In the genomic region with DNA sequence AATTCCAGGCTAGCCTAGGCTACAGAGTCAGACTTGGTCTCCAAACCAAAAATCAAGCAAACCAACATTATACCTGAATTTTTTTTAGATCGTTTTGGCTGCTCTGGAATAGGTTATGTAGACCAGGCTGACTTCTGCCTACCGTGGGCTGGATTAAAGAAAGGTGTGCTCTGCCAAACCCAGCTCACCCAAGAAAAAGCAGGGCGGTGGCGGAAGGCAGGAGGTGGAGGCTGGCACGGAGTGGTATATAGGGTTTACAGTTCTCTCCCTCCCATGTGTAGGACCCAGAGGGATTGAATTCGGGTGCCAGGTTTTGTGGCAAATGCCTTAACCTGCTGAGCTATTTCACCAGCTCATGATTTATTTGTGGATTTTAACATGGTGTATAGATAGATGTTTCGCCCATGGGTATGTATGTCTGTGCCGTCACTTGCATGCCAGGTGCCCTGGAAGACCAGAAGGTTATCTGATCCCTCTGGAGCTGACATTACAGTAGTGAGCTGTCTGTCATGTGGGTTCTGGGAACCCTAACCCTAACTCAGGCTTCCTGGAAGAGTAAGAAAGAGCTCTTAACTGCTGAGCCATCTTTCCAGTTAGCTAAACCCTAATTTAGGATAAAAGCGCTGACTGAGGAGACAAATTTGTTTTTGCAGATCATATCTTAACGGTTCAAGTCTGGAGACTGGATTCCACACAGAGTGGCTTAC, we compare ENCODE assay signal across 8 mouse cellular contexts. TPM values are rescaled to one million over a fixed set of nuclear protein-coding genes. Genes with fewer than 3 reads are reported as not detected.
DNase-seq lines count a peak whose midpoint lies in the region; ATAC-seq and TF ChIP-seq lines count a peak whose summit lies in the region.

Gene Exoc7, minus strand, starts transcription at position 215 of the 707 bp plus-strand sequence.

- intact Hi-C loops in left cerebral cortex, adult 2 months (cut with DNase I) = no loop called here

- H3K27ac ChIP-seq in left cerebral cortex, adult 2 months = peak within 1 kb of the TSS; percentile 84
- 0 out of 2 replicates have a peak within 1 kb of the TSS, but pooled peaks have one; percentile 22 for H3K27ac ChIP-seq in intestine, embryonic 14.5 days (ENCODE audit: low read depth)

- peak within 1 kb of the TSS; percentile 71 for H3K4me2 ChIP-seq in intestine, embryonic 14.5 days (ENCODE audit: low read length)

- H3K4me3 ChIP-seq in left cerebral cortex, adult 2 months = peak within 1 kb of the TSS; percentile 94
- H3K4me3 ChIP-seq in intestine, embryonic 14.5 days (ENCODE audit: low read depth, low read length) = peak within 1 kb of the TSS; percentile 64

- no peak for DNase-seq in left cerebral cortex, adult 2 months (ENCODE audit: extremely low spot score in 1 of 2, low spot score in 2 of 2)
- no peak for DNase-seq in left cerebral cortex, adult 11 months (ENCODE audit: low spot score)
- no peak for DNase-seq in adrenal gland, postnatal 25 days
- DNase-seq in gastrocnemius, postnatal 10 days = no peak
- no peak for DNase-seq in intestine, embryonic 14.5 days (ENCODE audit: low spot score)
- DNase-seq in right cerebral cortex, postnatal 4 days = no peak
- DNase-seq in spleen, adult 12 weeks (ENCODE audit: low spot score) = no peak

- WGBS in intestine, embryonic 14.5 days = 85% methylated on average over 10 of the region's 10 CpGs

- no peak for TF ChIP-seq CTCF in left cerebral cortex, adult 2 months (IDR thresholded peaks at IDR 0.05)

- ATAC-seq in intestine, embryonic 14.5 days (replicated peaks; ENCODE audit: low FRiP score, low TSS enrichment, low read depth) = no peak
- no peak for ATAC-seq in megakaryocyte progenitor cell, adult 5-6 weeks (replicated peaks; ENCODE audit: poor library complexity)

- no peaks in the 10 kb centered on the region for H3K9me3 ChIP-seq in intestine, embryonic 14.5 days (ENCODE audit: control insufficient read depth, low read length)

- 0 out of 2 replicates have a peak, but pooled peaks cover 4% of the 10 kb centered on the region for H3K4me1 ChIP-seq in intestine, embryonic 14.5 days (replicated peaks; ENCODE audit: control insufficient read depth, insufficient read depth, low read length)

- peaks cover 29% of the 10 kb centered on the region for H3K36me3 ChIP-seq in intestine, embryonic 14.5 days (ENCODE audit: control insufficient read depth, insufficient read depth, low read length)

- peak within 1 kb of the TSS; percentile 58 for H3K9ac ChIP-seq in intestine, embryonic 14.5 days (ENCODE audit: low read length)

- H3K27me3 ChIP-seq in intestine, embryonic 14.5 days (replicated peaks; ENCODE audit: control insufficient read depth, insufficient read depth, low read length) = no peaks in the 10 kb centered on the region

RNA-seq across cellular contexts. Expression of gene Exoc7, which starts in this region (rescaled TPM):
- total RNA-seq in left cerebral cortex, adult 2 months (2021) = 10 to 100 TPM; 89.8 to 98.5 TPM
- 53.6 and 77.1 TPM in 2 replicates for total RNA-seq in adrenal gland, postnatal 25 days (2021)
- 10 to 100 TPM; 62.7 to 68.3 TPM for total RNA-seq in gastrocnemius, postnatal 10 days (2021)
- polyA plus RNA-seq in intestine, embryonic 14.5 days (2014; fragmentation: Nextera tagmentation; extraction: Ambion mirVana) = 63.8 TPM in 2 replicates
- 29.1 and 44.3 TPM in 2 replicates for total RNA-seq in megakaryocyte progenitor cell, adult 5-6 weeks (2015)
- 21.7 and 22.1 TPM in 2 replicates for total RNA-seq in megakaryocyte progenitor cell, adult 5-6 weeks (2017)
